Mouse (Mus musculus): ENCODE data around the gene Olfr1135.

Gene Olfr1135

GRCm38 (mm10) chr2:87673564-87673963 is at the start of gene Olfr1135:
Gene Olfr1135 (minus strand): TSS chr2:87673664.
- no peak for DNase-seq (ENCODE audit: low read depth)

GRCm38 (mm10) chr2:87713079-87713478 is 39.6 kb upstream of the Olfr1135 start, which contains the start of gene Olfr1137:
Gene Olfr1137 (minus strand): TSS chr2:87713179.
- DNase-seq (ENCODE audit: low read depth), result no peak

- DNase-seq (ENCODE audit: low read depth), result no peak
These were observed 20.4 kb upstream of the Olfr1135 start, which contains the start of gene Olfr1136 for GRCm38 (mm10) chr2:87693847-87694246. Gene Olfr1136 (minus strand): TSS chr2:87693947.

- DNase-seq (ENCODE audit: low read depth), result no peak
These were observed 15.1 kb downstream of the Olfr1135 start, which contains the start of gene Olfr1134 for GRCm38 (mm10) chr2:87658360-87658759. Gene Olfr1134 (minus strand): TSS chr2:87658460.

GRCm38 (mm10) chr2:87647274-87647673 is 26.2 kb downstream of the Olfr1135 start, which contains the start of gene Olfr1133:
Gene Olfr1133 (minus strand): TSS chr2:87647374.
- DNase-seq (ENCODE audit: low read depth), result no peak

- DNase-seq (ENCODE audit: low read depth), result no peak
These were observed 31.0 kb downstream of the Olfr1135 start for GRCm38 (mm10) chr2:87642441-87642840.

- DNase-seq (ENCODE audit: low read depth), result no peak
These were observed 36.0 kb downstream of the Olfr1135 start, which contains the start of gene Olfr1132 for GRCm38 (mm10) chr2:87637435-87637834. Gene Olfr1132 (minus strand): TSS chr2:87637535.

GRCm38 (mm10) chr2:87626804-87627203 is 46.7 kb downstream of the Olfr1135 start, which contains the start of gene Olfr1131:
Gene Olfr1131 (plus strand): TSS chr2:87627104.
- no peak for DNase-seq (ENCODE audit: low read depth)
